Mouse (Mus musculus): ENCODE data around the gene H2-Ab1. TPM values are rescaled to one million over a fixed set of nuclear protein-coding genes. Genes with fewer than 3 reads are reported as not detected.
"Not testable (repeated sequence)": the region's sequence is repeated elsewhere in the genome, so short reads cannot be mapped to it uniquely, and the experiment has no call there.

Gene H2-Ab1
- polyA plus RNA-seq (2016; fragmentation: Nextera tagmentation; extraction: Ambion mirVana) = 2.6 and 3.2 TPM in 2 replicates

GRCm38 (mm10) chr17:34257594-34258375, at the start of gene H2-Ab1:
TSS of gene H2-Ab1 (plus strand) at chr17:34257689.
- H3K36me3 ChIP-seq = no peaks in the 10 kb centered on the region
- ATAC-seq (ENCODE audit: low FRiP score, low read depth) = no peak
- H3K4me2 ChIP-seq (replicated peaks) = no peak within 1 kb of the TSS
- H3K4me1 ChIP-seq = no peaks in the 10 kb centered on the region
- no peaks in the 10 kb centered on the region for H3K9me3 ChIP-seq
- 74% methylated on average over 11 of the region's 11 CpGs for WGBS
- no peak within 1 kb of the TSS for H3K27ac ChIP-seq (replicated peaks)
- H3K27me3 ChIP-seq = peaks cover 6% of the 10 kb centered on the region
- H3K4me3 ChIP-seq = no peak within 1 kb of the TSS
- no peak within 1 kb of the TSS for H3K9ac ChIP-seq (replicated peaks)

- Histone ChIP-seq H3K4me2 (replicated peaks) (no peak overlapping the region), H3K9ac (replicated peaks) (no peak overlapping the region), H3K27ac (replicated peaks) (no peak overlapping the region), H3K9me3 (0 out of 2 replicates have a peak, but pooled peaks cover 2% of the 10 kb centered on the region), H3K4me1 (peaks cover 10% of the 10 kb centered on the region), H3K27me3 (peaks cover 84% of the 10 kb centered on the region), H3K4me3 (no peak overlapping the region), H3K36me3 (no peaks in the 10 kb centered on the region)
- 96% methylated on average over 9 of the region's 9 CpGs for WGBS
- ATAC-seq (ENCODE audit: low FRiP score, low read depth) = no peak
Measured at GRCm38 (mm10) chr17:34207866-34208265, 49.6 kb upstream of the H2-Ab1 start.

- Histone ChIP-seq H3K4me1 (peaks cover 10% of the 10 kb centered on the region), H3K27ac (replicated peaks) (no peak overlapping the region), H3K36me3 (no peaks in the 10 kb centered on the region), H3K27me3 (peaks cover 83% of the 10 kb centered on the region), H3K4me3 (no peak overlapping the region), H3K9me3 (0 out of 2 replicates have a peak, but pooled peaks cover 2% of the 10 kb centered on the region), H3K9ac (replicated peaks) (no peak overlapping the region), H3K4me2 (replicated peaks) (no peak overlapping the region)
- no peak for ATAC-seq (ENCODE audit: low FRiP score, low read depth)
- WGBS = 30% methylated on average over 10 of the region's 10 CpGs
Measured at GRCm38 (mm10) chr17:34208421-34208820, 49.1 kb upstream of the H2-Ab1 start.

- ATAC-seq (ENCODE audit: low FRiP score, low read depth) = no peak
- 36% methylated on average over 3 of the region's 3 CpGs for WGBS
Measured at GRCm38 (mm10) chr17:34209680-34210079, 47.8 kb upstream of the H2-Ab1 start.

GRCm38 (mm10) chr17:34210599-34210998, 46.9 kb upstream of the H2-Ab1 start:
- Histone ChIP-seq H3K9me3 (0 out of 2 replicates have a peak, but pooled peaks cover 2% of the 10 kb centered on the region), H3K27me3 (peaks cover 84% of the 10 kb centered on the region), H3K27ac (replicated peaks) (no peak overlapping the region), H3K4me2 (replicated peaks) (no peak overlapping the region), H3K4me1 (no peaks in the 10 kb centered on the region), H3K36me3 (no peaks in the 10 kb centered on the region), H3K4me3 (no peak overlapping the region), H3K9ac (replicated peaks) (no peak overlapping the region)
- ATAC-seq (ENCODE audit: low FRiP score, low read depth) = no peak
- 80% methylated on average over 3 of the region's 3 CpGs for WGBS

More at GRCm38 (mm10) chr17:34209680-34210079, 47.8 kb upstream of the H2-Ab1 start:
- H3K27me3 ChIP-seq = peaks cover 85% of the 10 kb centered on the region
- H3K9me3 ChIP-seq = 0 out of 2 replicates have a peak, but pooled peaks cover 2% of the 10 kb centered on the region
- no peak overlapping the region for H3K4me3 ChIP-seq
- H3K36me3 ChIP-seq = no peaks in the 10 kb centered on the region
- peaks cover 9% of the 10 kb centered on the region for H3K4me1 ChIP-seq
- H3K4me2 ChIP-seq (replicated peaks) = no peak overlapping the region
- no peak overlapping the region for H3K9ac ChIP-seq (replicated peaks)
- H3K27ac ChIP-seq (replicated peaks) = no peak overlapping the region

GRCm38 (mm10) chr17:34211746-34212365, 45.6 kb upstream of the H2-Ab1 start:
- no peak overlapping the region for H3K4me3 ChIP-seq
- H3K9ac ChIP-seq (replicated peaks) = no peak overlapping the region
- no peak for ATAC-seq (ENCODE audit: low FRiP score, low read depth)
- no peak overlapping the region for H3K27ac ChIP-seq (replicated peaks)
- no peaks in the 10 kb centered on the region for H3K4me1 ChIP-seq
- WGBS = 15% methylated on average over 23 of the region's 23 CpGs
- H3K27me3 ChIP-seq = peaks cover 72% of the 10 kb centered on the region
- no peak overlapping the region; the same call in 1 of the 2 replicates for H3K4me2 ChIP-seq (replicated peaks)
- 0 out of 2 replicates have a peak, but pooled peaks cover 2% of the 10 kb centered on the region for H3K9me3 ChIP-seq
- H3K36me3 ChIP-seq = no peaks in the 10 kb centered on the region

GRCm38 (mm10) chr17:34213936-34214335, 43.6 kb upstream of the H2-Ab1 start:
- Histone ChIP-seq H3K4me2 (replicated peaks) (no peak overlapping the region), H3K27me3 (peaks cover 58% of the 10 kb centered on the region), H3K27ac (replicated peaks) (no peak overlapping the region), H3K4me3 (no peak overlapping the region), H3K9ac (replicated peaks) (no peak overlapping the region; the same call in 1 of the 2 replicates), H3K9me3 (0 out of 2 replicates have a peak, but pooled peaks cover 2% of the 10 kb centered on the region), H3K4me1 (no peaks in the 10 kb centered on the region), H3K36me3 (no peaks in the 10 kb centered on the region)
- no peak for ATAC-seq (ENCODE audit: low FRiP score, low read depth)
- 43% methylated on average over 21 of the region's 21 CpGs for WGBS

GRCm38 (mm10) chr17:34215176-34215575, 42.3 kb upstream of the H2-Ab1 start:
- no peak overlapping the region for H3K9ac ChIP-seq (replicated peaks)
- ATAC-seq (ENCODE audit: low FRiP score, low read depth) = no peak
- no peaks in the 10 kb centered on the region for H3K9me3 ChIP-seq
- no peaks in the 10 kb centered on the region for H3K4me1 ChIP-seq
- no peak overlapping the region for H3K27ac ChIP-seq (replicated peaks)
- H3K36me3 ChIP-seq = no peaks in the 10 kb centered on the region
- whole genome bisulfite sequencing = 87% methylated on average over 12 of the region's 12 CpGs
- H3K4me3 ChIP-seq = no peak overlapping the region
- H3K27me3 ChIP-seq = peaks cover 51% of the 10 kb centered on the region
- H3K4me2 ChIP-seq (replicated peaks) = no peak overlapping the region

GRCm38 (mm10) chr17:34217216-34217928, 40.1 kb upstream of the H2-Ab1 start:
- no peaks in the 10 kb centered on the region for H3K36me3 ChIP-seq
- no peak for ATAC-seq (ENCODE audit: low FRiP score, low read depth)
- peaks cover 30% of the 10 kb centered on the region for H3K27me3 ChIP-seq
- no peak overlapping the region for H3K4me3 ChIP-seq
- H3K4me1 ChIP-seq = no peaks in the 10 kb centered on the region
- H3K27ac ChIP-seq (replicated peaks) = no peak overlapping the region
- H3K9me3 ChIP-seq = no peaks in the 10 kb centered on the region
- no peak overlapping the region for H3K4me2 ChIP-seq (replicated peaks)
- WGBS = 85% methylated on average over 8 of the region's 8 CpGs
- H3K9ac ChIP-seq (replicated peaks) = no peak overlapping the region

- ATAC-seq (ENCODE audit: low FRiP score, low read depth) = no peak
- H3K4me1 ChIP-seq = no peaks in the 10 kb centered on the region
- no peak overlapping the region for H3K9ac ChIP-seq (replicated peaks)
- peaks cover 24% of the 10 kb centered on the region for H3K27me3 ChIP-seq
- H3K9me3 ChIP-seq = no peaks in the 10 kb centered on the region
- H3K4me2 ChIP-seq (replicated peaks) = no peak overlapping the region
- no peak overlapping the region for H3K4me3 ChIP-seq
- 92% methylated on average over 5 of the region's 5 CpGs for WGBS
- H3K36me3 ChIP-seq = no peaks in the 10 kb centered on the region
- no peak overlapping the region for H3K27ac ChIP-seq (replicated peaks)
Measured at GRCm38 (mm10) chr17:34217986-34218385, 39.5 kb upstream of the H2-Ab1 start.

- no peaks in the 10 kb centered on the region for H3K9me3 ChIP-seq
- no peak overlapping the region for H3K9ac ChIP-seq (replicated peaks)
- H3K36me3 ChIP-seq = no peaks in the 10 kb centered on the region
- H3K27ac ChIP-seq (replicated peaks) = no peak overlapping the region
- no peak overlapping the region for H3K4me3 ChIP-seq
- no peaks in the 10 kb centered on the region for H3K4me1 ChIP-seq
- H3K4me2 ChIP-seq (replicated peaks) = no peak overlapping the region
- WGBS = 87% methylated on average over 11 of the region's 11 CpGs
- peaks cover 18% of the 10 kb centered on the region for H3K27me3 ChIP-seq
- no peak for ATAC-seq (ENCODE audit: low FRiP score, low read depth)
Measured at GRCm38 (mm10) chr17:34218675-34219074, 38.8 kb upstream of the H2-Ab1 start.

- H3K9me3 ChIP-seq; H3K36me3 ChIP-seq; H3K4me1 ChIP-seq; H3K9ac ChIP-seq (replicated peaks); H3K4me3 ChIP-seq; H3K4me2 ChIP-seq (replicated peaks); ATAC-seq (ENCODE audit: low FRiP score, low read depth); H3K27ac ChIP-seq (replicated peaks): not testable (repeated sequence)
- peaks cover 14% of the 10 kb centered on the region for H3K27me3 ChIP-seq
- WGBS = 89% methylated on average over 7 of the region's 11 CpGs
Measured at GRCm38 (mm10) chr17:34219096-34219495, 38.4 kb upstream of the H2-Ab1 start.
